Mouse (Mus musculus): ENCODE results near the gene Cdc6. TPM values are rescaled to one million over a fixed set of nuclear protein-coding genes. Genes with fewer than 3 reads are reported as not detected.
A peak's percentile ranks its signal among the peaks of the same experiment; 100 is the strongest.

Cdc6 gene
- polyA plus RNA-seq, 1 experiment from 2014 or later, result 31.4 TPM

GRCm38 (mm10) chr11:98934367-98934766, 26.8 kb downstream of the Cdc6 start:
- Histone ChIP-seq H3K27ac (peak overlapping the region; percentile 91; the same call in 1 of the 2 replicates), H3K4me3 (no peak overlapping the region), H3K36me3 (peaks cover 9% of the 10 kb centered on the region), H3K4me2 (replicated peaks) (no peak overlapping the region), H3K4me1 (peaks cover 87% of the 10 kb centered on the region), H3K27me3 (no peaks in the 10 kb centered on the region), H3K9me3 (no peaks in the 10 kb centered on the region), H3K9ac (no peak overlapping the region)
- no peak for ATAC-seq (ENCODE audit: low FRiP score, low read depth)
- WGBS, result 95% methylated on average over 3 of the region's 3 CpGs

- 90% methylated on average over 3 of the region's 3 CpGs for WGBS
- peak overlapping the region; percentile 96 for H3K27ac ChIP-seq
- H3K9me3 ChIP-seq, result no peaks in the 10 kb centered on the region
- ATAC-seq (ENCODE audit: low FRiP score, low read depth), result no peak
- H3K4me2 ChIP-seq (replicated peaks), result peak overlapping the region; percentile 95
- peaks cover 87% of the 10 kb centered on the region for H3K4me1 ChIP-seq
- H3K9ac ChIP-seq, result no peak overlapping the region
- no peaks in the 10 kb centered on the region for H3K27me3 ChIP-seq
- H3K36me3 ChIP-seq, result peaks cover 9% of the 10 kb centered on the region
- H3K4me3 ChIP-seq, result no peak overlapping the region
These were observed 27.5 kb downstream of the Cdc6 start for GRCm38 (mm10) chr11:98935123-98935522.

GRCm38 (mm10) chr11:98936170-98936569, 28.6 kb downstream of the Cdc6 start:
- H3K4me3 ChIP-seq, result peak overlapping the region; percentile 90
- peaks cover 87% of the 10 kb centered on the region for H3K4me1 ChIP-seq
- H3K27ac ChIP-seq, result peak overlapping the region; percentile 96
- under 1% methylated on average over 29 of the region's 29 CpGs for WGBS
- peak overlapping the region; percentile 94 for H3K9ac ChIP-seq
- H3K27me3 ChIP-seq, result no peaks in the 10 kb centered on the region
- peak overlapping the region; percentile 95 for H3K4me2 ChIP-seq (replicated peaks)
- H3K9me3 ChIP-seq, result no peaks in the 10 kb centered on the region
- peaks cover 9% of the 10 kb centered on the region for H3K36me3 ChIP-seq
- ATAC-seq (ENCODE audit: low FRiP score, low read depth), result peak; percentile 37

GRCm38 (mm10) chr11:98936606-98937409, 29.2 kb downstream of the Cdc6 start:
- peak; percentile 43 for ATAC-seq (ENCODE audit: low FRiP score, low read depth)
- WGBS, result under 1% methylated on average over 23 of the region's 23 CpGs
- Histone ChIP-seq H3K9ac (peak overlapping the region; percentile 94), H3K4me1 (peaks cover 87% of the 10 kb centered on the region), H3K27ac (peak overlapping the region; percentile 96), H3K36me3 (peaks cover 9% of the 10 kb centered on the region), H3K4me3 (peak overlapping the region; percentile 90), H3K4me2 (replicated peaks) (peak overlapping the region; percentile 95), H3K9me3 (no peaks in the 10 kb centered on the region), H3K27me3 (no peaks in the 10 kb centered on the region)

- peaks cover 87% of the 10 kb centered on the region for H3K4me1 ChIP-seq
- ATAC-seq (ENCODE audit: low FRiP score, low read depth), result peak; percentile 86
These were observed 29.9 kb downstream of the Cdc6 start for GRCm38 (mm10) chr11:98937410-98937913.

GRCm38 (mm10) chr11:98937914-98938694, 30.5 kb downstream of the Cdc6 start:
- peak overlapping the region; percentile 94 for H3K9ac ChIP-seq
- WGBS, result under 1% methylated on average over 39 of the region's 39 CpGs
- no peaks in the 10 kb centered on the region for H3K9me3 ChIP-seq
- H3K4me2 ChIP-seq (replicated peaks), result peak overlapping the region; percentile 95
- H3K4me3 ChIP-seq, result peak overlapping the region; percentile 90
- peaks cover 9% of the 10 kb centered on the region for H3K36me3 ChIP-seq
- peak overlapping the region; percentile 96 for H3K27ac ChIP-seq
- H3K27me3 ChIP-seq, result no peaks in the 10 kb centered on the region
- peaks cover 87% of the 10 kb centered on the region for H3K4me1 ChIP-seq
- no peak for ATAC-seq (ENCODE audit: low FRiP score, low read depth)

More at GRCm38 (mm10) chr11:98937410-98937913, 29.9 kb downstream of the Cdc6 start:
- H3K4me3 ChIP-seq, result peak overlapping the region; percentile 90
- H3K9me3 ChIP-seq, result no peaks in the 10 kb centered on the region
- peaks cover 9% of the 10 kb centered on the region for H3K36me3 ChIP-seq
- no peaks in the 10 kb centered on the region for H3K27me3 ChIP-seq
- WGBS, result 1% methylated on average over 36 of the region's 38 CpGs
- H3K9ac ChIP-seq, result peak overlapping the region; percentile 94
- peak overlapping the region; percentile 96 for H3K27ac ChIP-seq
- peak overlapping the region; percentile 95 for H3K4me2 ChIP-seq (replicated peaks)

GRCm38 (mm10) chr11:98938701-98939083, 31.1 kb downstream of the Cdc6 start:
- ATAC-seq (ENCODE audit: low FRiP score, low read depth), result no peak
- H3K9ac ChIP-seq, result peak overlapping the region; percentile 94
- peak overlapping the region; percentile 95 for H3K4me2 ChIP-seq (replicated peaks)
- peaks cover 87% of the 10 kb centered on the region for H3K4me1 ChIP-seq
- H3K27me3 ChIP-seq, result no peaks in the 10 kb centered on the region
- no peaks in the 10 kb centered on the region for H3K9me3 ChIP-seq
- H3K27ac ChIP-seq, result peak overlapping the region; percentile 96; the same call in 1 of the 2 replicates
- peaks cover 9% of the 10 kb centered on the region for H3K36me3 ChIP-seq
- H3K4me3 ChIP-seq, result peak overlapping the region; percentile 90
- WGBS, result 29% methylated on average over 7 of the region's 7 CpGs

GRCm38 (mm10) chr11:98939084-98939952, 31.7 kb downstream of the Cdc6 start:
- Histone ChIP-seq H3K36me3 (peaks cover 9% of the 10 kb centered on the region), H3K27ac (peak overlapping the region; percentile 84), H3K4me1 (peaks cover 87% of the 10 kb centered on the region), H3K27me3 (no peaks in the 10 kb centered on the region), H3K4me3 (peak overlapping the region; percentile 90), H3K9ac (peak overlapping the region; percentile 94), H3K4me2 (replicated peaks) (peak overlapping the region; percentile 95), H3K9me3 (no peaks in the 10 kb centered on the region)
- no peak for ATAC-seq (ENCODE audit: low FRiP score, low read depth)
- 39% methylated on average over 15 of the region's 15 CpGs for WGBS

- Histone ChIP-seq H3K9ac (peak overlapping the region; percentile 94), H3K4me3 (peak overlapping the region; percentile 90), H3K4me2 (replicated peaks) (peak overlapping the region; percentile 95), H3K27me3 (no peaks in the 10 kb centered on the region), H3K9me3 (no peaks in the 10 kb centered on the region), H3K36me3 (peaks cover 4% of the 10 kb centered on the region; the same call in 1 of the 2 replicates), H3K4me1 (peaks cover 87% of the 10 kb centered on the region), H3K27ac (peak overlapping the region; percentile 84)
- WGBS, result 35% methylated on average over 11 of the region's 11 CpGs
- ATAC-seq (ENCODE audit: low FRiP score, low read depth), result no peak
These were observed 32.5 kb downstream of the Cdc6 start for GRCm38 (mm10) chr11:98939953-98940641.

GRCm38 (mm10) chr11:98940776-98941175, 33.2 kb downstream of the Cdc6 start:
- Histone ChIP-seq H3K4me3 (peak overlapping the region; percentile 90), H3K27ac (peak overlapping the region; percentile 84), H3K4me2 (replicated peaks) (peak overlapping the region; percentile 95), H3K36me3 (no peaks in the 10 kb centered on the region), H3K4me1 (peaks cover 88% of the 10 kb centered on the region), H3K9ac (peak overlapping the region; percentile 68; the same call in 1 of the 2 replicates), H3K9me3 (no peaks in the 10 kb centered on the region), H3K27me3 (no peaks in the 10 kb centered on the region)
- 12% methylated on average over 3 of the region's 3 CpGs for WGBS
- ATAC-seq (ENCODE audit: low FRiP score, low read depth), result no peak
